Mouse (Mus musculus) cerebellum, adult 9-11 months (tissue): Measurements from ENCODE around the gene Tpx2.

Experiments
- DNase-seq: peaks from one replicate; pipeline ENCODE4 v3.0.0; 2022

Tpx2 gene

GRCm38 (mm10) chr2:152820369-152820768 is 27.4 kb upstream of the Tpx2 start:
- peak; percentile 62 for DNase-seq

GRCm38 (mm10) chr2:152821023-152821422 is 26.7 kb upstream of the Tpx2 start:
- DNase-seq: no peak

GRCm38 (mm10) chr2:152821566-152821965 is 26.2 kb upstream of the Tpx2 start:
- no peak for DNase-seq

- DNase-seq: no peak
These were observed 24.0 kb upstream of the Tpx2 start for GRCm38 (mm10) chr2:152823770-152824169.

- DNase-seq: no peak
These were observed 23.2 kb upstream of the Tpx2 start for GRCm38 (mm10) chr2:152824438-152825167.

GRCm38 (mm10) chr2:152825168-152825697 is 22.5 kb upstream of the Tpx2 start:
- DNase-seq: no peak

GRCm38 (mm10) chr2:152825713-152826112 is 22.1 kb upstream of the Tpx2 start:
- no peak for DNase-seq

- DNase-seq: no peak
These were observed 21.3 kb upstream of the Tpx2 start for GRCm38 (mm10) chr2:152826481-152826880.

GRCm38 (mm10) chr2:152827321-152828010 is 20.3 kb upstream of the Tpx2 start:
- peak; percentile 42 for DNase-seq

- peak; percentile 38 for DNase-seq
These were observed 19.8 kb upstream of the Tpx2 start for GRCm38 (mm10) chr2:152828011-152828370.

- DNase-seq: peak; percentile 77
These were observed 19.2 kb upstream of the Tpx2 start for GRCm38 (mm10) chr2:152828532-152828931.

GRCm38 (mm10) chr2:152829367-152829881 is 18.3 kb upstream of the Tpx2 start:
- DNase-seq: peak; percentile 71

- DNase-seq: peak; percentile 90
These were observed 17.5 kb upstream of the Tpx2 start for GRCm38 (mm10) chr2:152830021-152830921.

GRCm38 (mm10) chr2:152831019-152831878 is 16.5 kb upstream of the Tpx2 start, which contains the start of gene Bcl2l1:
Gene Bcl2l1, minus strand, starts transcription at chr2:152831728.
- DNase-seq: peak; percentile 98

GRCm38 (mm10) chr2:152839256-152839655 is 8.5 kb upstream of the Tpx2 start:
- no peak for DNase-seq

GRCm38 (mm10) chr2:152842741-152843140 is 5.0 kb upstream of the Tpx2 start:
- DNase-seq: no peak

GRCm38 (mm10) chr2:152847057-152847814 is 528 bp upstream of the Tpx2 start:
- no peak for DNase-seq

- DNase-seq: no peak
These were observed 702 bp downstream of the Tpx2 start for GRCm38 (mm10) chr2:152848466-152848865.

GRCm38 (mm10) chr2:152859501-152859900 is 11.7 kb downstream of the Tpx2 start:
- DNase-seq: no peak

- DNase-seq: no peak
These were observed 14.1 kb downstream of the Tpx2 start for GRCm38 (mm10) chr2:152861891-152862290.

- DNase-seq: no peak
These were observed 14.9 kb downstream of the Tpx2 start for GRCm38 (mm10) chr2:152862638-152863037.
